Mouse (Mus musculus): ENCODE measurements around the gene Lce1d. TPM values are rescaled to one million over a fixed set of nuclear protein-coding genes. Genes with fewer than 3 reads are reported as not detected.
"Not testable (repeated sequence)": the region's sequence is repeated elsewhere in the genome, so short reads cannot be mapped to it uniquely, and the experiment has no call there.

The Lce1d gene
- not detected in 2 replicates for polyA plus RNA-seq (2015; fragmentation: Nextera tagmentation; extraction: Ambion mirVana)

DNA sequence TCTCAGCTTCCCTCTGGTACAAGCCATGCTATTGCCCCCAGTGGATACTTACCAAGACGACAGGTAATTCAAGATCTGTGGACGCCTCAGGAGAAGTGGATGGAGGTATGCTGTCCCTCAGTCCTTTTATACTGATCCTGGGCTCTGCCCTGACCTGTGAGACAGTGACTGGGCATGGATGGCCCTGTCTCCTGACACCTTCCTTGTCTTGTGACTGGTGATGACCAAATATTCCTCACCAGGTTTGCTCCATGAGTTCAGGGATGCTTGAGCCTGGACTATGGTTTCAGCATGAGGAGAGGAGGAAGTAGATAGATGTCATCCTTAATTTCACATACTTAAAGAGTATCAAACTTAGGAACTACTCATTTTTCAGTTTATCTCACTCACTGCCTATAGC, at the start of gene Lce1d:
Lce1d (minus strand) TSS at position 101 of the 400 bp plus-strand sequence.
- H3K9ac ChIP-seq (ENCODE audit: low read depth, low read length), result no peak within 1 kb of the TSS
- no peak for ATAC-seq (replicated peaks; ENCODE audit: low FRiP score, low read depth)
- TF ChIP-seq CTCF (IDR thresholded peaks at IDR 0.05; ENCODE audit: low read depth), result no peak
- H3K4me1 ChIP-seq (replicated peaks; ENCODE audit: insufficient read depth, low read length), result no peaks in the 10 kb centered on the region
- H3K4me3 ChIP-seq (replicated peaks; ENCODE audit: low read depth, low read length), result no peak within 1 kb of the TSS
- no peak for DNase-seq (ENCODE audit: low spot score)
- no peak within 1 kb of the TSS for H3K27ac ChIP-seq
- no peak within 1 kb of the TSS for H3K4me2 ChIP-seq (ENCODE audit: low read length)
- no peaks in the 10 kb centered on the region for H3K9me3 ChIP-seq (replicated peaks; ENCODE audit: low read length)
- H3K36me3 ChIP-seq (ENCODE audit: insufficient read depth, low read length), result no peaks in the 10 kb centered on the region
- H3K27me3 ChIP-seq (ENCODE audit: insufficient read depth, low read length), result no peaks in the 10 kb centered on the region
- WGBS, result 71% methylated on average over 2 of the region's 2 CpGs

DNA sequence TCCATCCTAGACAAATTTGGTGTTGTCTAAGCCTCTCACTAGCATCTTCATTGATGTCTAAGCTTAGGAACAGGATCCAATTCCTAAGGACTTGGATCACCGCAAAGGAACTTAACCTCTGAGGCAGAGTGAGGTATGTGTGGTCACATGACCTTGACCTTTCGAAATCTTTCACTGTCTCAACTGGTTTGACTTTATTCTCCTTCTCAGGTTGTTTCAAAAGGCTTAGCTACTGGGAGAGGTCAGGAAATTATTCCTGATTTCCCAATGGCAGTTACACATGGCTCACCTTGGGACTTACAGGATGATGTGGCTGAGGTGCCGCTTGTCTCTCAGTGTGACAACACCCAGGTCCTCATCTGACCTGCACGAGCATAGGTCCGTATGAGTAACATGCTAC, 35.6 kb upstream of the Lce1d start:
- H3K27ac ChIP-seq, result no peak overlapping the region
- DNase-seq (ENCODE audit: low spot score) (no peak), ATAC-seq (replicated peaks; ENCODE audit: low FRiP score, low read depth) (no peak)
- no peak overlapping the region for H3K4me2 ChIP-seq (ENCODE audit: low read length)
- no peaks in the 10 kb centered on the region for H3K27me3 ChIP-seq (ENCODE audit: insufficient read depth, low read length)
- 73% methylated on average over 5 of the region's 5 CpGs for WGBS
- no peak overlapping the region for H3K4me3 ChIP-seq (replicated peaks; ENCODE audit: low read depth, low read length)
- no peaks in the 10 kb centered on the region for H3K9me3 ChIP-seq (replicated peaks; ENCODE audit: low read length)
- no peaks in the 10 kb centered on the region for H3K4me1 ChIP-seq (replicated peaks; ENCODE audit: insufficient read depth, low read length)
- H3K36me3 ChIP-seq (ENCODE audit: insufficient read depth, low read length), result no peaks in the 10 kb centered on the region
- no peak overlapping the region for H3K9ac ChIP-seq (ENCODE audit: low read depth, low read length)
- TF ChIP-seq CTCF (IDR thresholded peaks at IDR 0.05; ENCODE audit: low read depth), result no peak

DNA sequence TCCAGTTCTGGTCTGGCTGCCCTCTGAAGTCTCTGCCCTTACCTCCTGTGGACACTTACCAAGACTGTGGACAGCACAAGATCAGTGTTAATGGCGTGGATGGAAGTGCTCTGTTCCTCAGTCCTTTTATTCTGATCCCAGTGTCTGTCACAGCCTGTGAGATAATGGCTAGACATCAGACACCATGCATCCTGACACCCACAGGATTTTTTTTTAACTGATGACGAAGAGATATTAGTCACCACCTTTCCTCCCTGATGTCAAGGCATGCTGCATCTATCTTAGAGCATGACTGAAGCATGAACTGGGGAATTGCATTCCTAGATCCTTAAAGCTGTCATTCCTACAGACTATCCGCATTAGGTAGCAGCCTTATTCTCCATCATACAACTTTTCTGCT, 33.2 kb upstream of the Lce1d start, which contains the start of gene Lce1f:
Lce1f (minus strand) TSS at position 101 of the 400 bp plus-strand sequence.
- H3K9me3 ChIP-seq (replicated peaks; ENCODE audit: low read length), result no peaks in the 10 kb centered on the region
- DNase-seq (ENCODE audit: low spot score) (no peak), ATAC-seq (replicated peaks; ENCODE audit: low FRiP score, low read depth) (no peak)
- H3K27me3 ChIP-seq (ENCODE audit: insufficient read depth, low read length), result no peaks in the 10 kb centered on the region
- H3K4me3 ChIP-seq (replicated peaks; ENCODE audit: low read depth, low read length), result no peak within 1 kb of the TSS
- H3K4me2 ChIP-seq (ENCODE audit: low read length), result no peak within 1 kb of the TSS
- no peaks in the 10 kb centered on the region for H3K4me1 ChIP-seq (replicated peaks; ENCODE audit: insufficient read depth, low read length)
- no peak within 1 kb of the TSS for H3K27ac ChIP-seq
- TF ChIP-seq CTCF (IDR thresholded peaks at IDR 0.05; ENCODE audit: low read depth), result no peak
- 58% methylated on average over 3 of the region's 3 CpGs for WGBS
- H3K9ac ChIP-seq (ENCODE audit: low read depth, low read length), result no peak within 1 kb of the TSS
- H3K36me3 ChIP-seq (ENCODE audit: insufficient read depth, low read length), result no peaks in the 10 kb centered on the region

DNA sequence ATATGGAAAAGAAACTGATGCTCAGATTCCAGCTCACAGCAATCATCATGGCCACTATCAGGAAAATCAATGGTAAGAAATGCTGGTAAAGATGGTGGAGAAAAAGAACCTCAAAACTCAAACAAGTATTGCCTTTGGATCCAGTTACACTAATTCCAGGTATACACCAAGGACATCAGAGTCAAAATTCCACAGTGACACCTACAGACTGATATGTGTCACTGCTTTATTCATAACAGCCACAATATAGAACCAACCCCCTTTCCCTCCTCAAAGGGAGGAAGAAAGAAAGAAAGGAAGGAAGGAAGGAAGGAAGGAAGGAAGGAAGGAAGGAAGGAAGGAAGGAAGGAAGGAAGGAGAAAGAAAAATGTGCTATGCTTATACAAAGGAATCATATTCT, 28.1 kb upstream of the Lce1d start:
- no peak overlapping the region for H3K9ac ChIP-seq (ENCODE audit: low read depth, low read length)
- no peaks in the 10 kb centered on the region for H3K36me3 ChIP-seq (ENCODE audit: insufficient read depth, low read length)
- ATAC-seq (replicated peaks; ENCODE audit: low FRiP score, low read depth), result no peak
- DNase-seq (ENCODE audit: low spot score), result no peak
- H3K27ac ChIP-seq, result no peak overlapping the region
- no peaks in the 10 kb centered on the region for H3K27me3 ChIP-seq (ENCODE audit: insufficient read depth, low read length)
- H3K4me3 ChIP-seq (replicated peaks; ENCODE audit: low read depth, low read length), result no peak overlapping the region
- no peaks in the 10 kb centered on the region for H3K4me1 ChIP-seq (replicated peaks; ENCODE audit: insufficient read depth, low read length)
- H3K9me3 ChIP-seq (replicated peaks; ENCODE audit: low read length), result no peaks in the 10 kb centered on the region
- H3K4me2 ChIP-seq (ENCODE audit: low read length), result no peak overlapping the region
- TF ChIP-seq CTCF (IDR thresholded peaks at IDR 0.05; ENCODE audit: low read depth), result peak; percentile 42; the same call in 1 of the 2 replicates

DNA sequence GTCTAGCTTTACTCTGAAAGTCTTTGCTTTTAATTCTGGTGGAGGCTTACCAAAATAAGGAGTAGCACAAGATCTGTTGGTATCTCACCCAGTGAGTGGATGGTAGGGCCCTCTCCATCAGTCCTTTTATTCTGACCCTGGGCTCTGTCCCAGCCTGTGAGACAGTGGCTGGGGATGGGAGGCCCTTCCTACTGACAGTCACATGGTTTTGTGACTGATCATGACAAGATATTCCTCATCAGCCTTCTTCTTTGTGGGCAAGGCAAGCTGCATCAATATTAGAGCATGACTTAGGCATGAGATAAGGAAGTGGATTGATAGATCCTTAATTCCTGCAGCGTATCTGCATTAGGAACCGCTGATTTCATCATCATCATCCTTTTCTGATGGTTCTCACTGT, 22.0 kb upstream of the Lce1d start, which contains the start of gene Lce1e:
Lce1e (minus strand) TSS at position 101 of the 400 bp plus-strand sequence.
- no peak within 1 kb of the TSS for H3K9ac ChIP-seq (ENCODE audit: low read depth, low read length)
- 92% methylated on average over 2 of the region's 2 CpGs for WGBS
- ATAC-seq (replicated peaks; ENCODE audit: low FRiP score, low read depth), result no peak
- no peaks in the 10 kb centered on the region for H3K27me3 ChIP-seq (ENCODE audit: insufficient read depth, low read length)
- no peak within 1 kb of the TSS for H3K27ac ChIP-seq
- TF ChIP-seq CTCF (IDR thresholded peaks at IDR 0.05; ENCODE audit: low read depth), result no peak
- H3K36me3 ChIP-seq (ENCODE audit: insufficient read depth, low read length), result no peaks in the 10 kb centered on the region
- no peak within 1 kb of the TSS for H3K4me3 ChIP-seq (replicated peaks; ENCODE audit: low read depth, low read length)
- no peaks in the 10 kb centered on the region for H3K9me3 ChIP-seq (replicated peaks; ENCODE audit: low read length)
- no peak for DNase-seq (ENCODE audit: low spot score)
- no peaks in the 10 kb centered on the region for H3K4me1 ChIP-seq (replicated peaks; ENCODE audit: insufficient read depth, low read length)
- H3K4me2 ChIP-seq (ENCODE audit: low read length), result no peak within 1 kb of the TSS

DNA sequence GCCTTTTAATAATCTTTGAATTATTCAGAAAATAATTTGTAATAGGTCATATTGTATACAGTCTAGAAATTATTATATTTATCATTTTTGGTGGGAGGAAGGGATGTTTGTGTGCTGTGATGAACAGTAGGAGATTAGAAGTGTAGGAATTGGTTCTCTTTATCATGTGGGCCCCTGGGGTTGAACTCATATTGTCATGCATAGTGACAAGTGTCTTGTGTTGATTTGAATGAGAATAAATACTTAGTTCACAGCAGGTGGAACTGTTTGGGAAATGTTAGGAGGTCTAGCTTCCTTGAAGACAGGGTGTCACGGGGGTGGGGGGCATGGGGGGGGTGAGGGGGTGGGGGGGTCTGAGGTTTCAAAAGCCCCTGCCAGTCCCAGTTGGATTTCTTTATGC, 7.6 kb upstream of the Lce1d start:
- ATAC-seq (replicated peaks; ENCODE audit: low FRiP score, low read depth) (no peak), DNase-seq (ENCODE audit: low spot score) (no peak)
- Histone ChIP-seq H3K27ac (no peak overlapping the region), H3K27me3 (ENCODE audit: insufficient read depth, low read length) (no peaks in the 10 kb centered on the region), H3K4me2 (ENCODE audit: low read length) (no peak overlapping the region), H3K4me1 (replicated peaks; ENCODE audit: insufficient read depth, low read length) (no peaks in the 10 kb centered on the region), H3K36me3 (ENCODE audit: insufficient read depth, low read length) (no peaks in the 10 kb centered on the region), H3K9ac (ENCODE audit: low read depth, low read length) (no peak overlapping the region), H3K9me3 (replicated peaks; ENCODE audit: low read length) (no peaks in the 10 kb centered on the region), H3K4me3 (replicated peaks; ENCODE audit: low read depth, low read length) (no peak overlapping the region)
- no peak for TF ChIP-seq CTCF (IDR thresholded peaks at IDR 0.05; ENCODE audit: low read depth)
- WGBS, result 9% methylated on average over 1 of the region's 1 CpGs

DNA sequence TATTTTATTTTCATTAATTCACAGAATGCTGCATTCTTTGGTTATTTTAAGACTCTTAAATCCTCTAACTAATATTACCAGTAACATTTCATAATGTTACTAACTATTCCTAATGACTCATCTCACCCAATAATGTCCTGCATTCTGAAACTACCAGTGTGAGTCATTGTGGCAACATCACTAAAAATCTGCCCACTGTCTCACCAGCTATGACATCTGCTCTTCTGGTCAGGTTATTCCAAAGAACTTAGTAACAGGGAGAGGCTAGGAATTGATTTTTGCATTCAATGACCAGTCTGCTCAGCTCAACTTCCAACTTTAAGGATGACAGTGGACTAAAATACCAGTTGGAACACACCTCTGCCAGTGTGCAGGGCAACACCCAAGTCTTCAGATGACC, 4.7 kb upstream of the Lce1d start:
- Histone ChIP-seq H3K27me3 (ENCODE audit: insufficient read depth, low read length) (no peaks in the 10 kb centered on the region), H3K4me3 (replicated peaks; ENCODE audit: low read depth, low read length) (no peak overlapping the region), H3K36me3 (ENCODE audit: insufficient read depth, low read length) (no peaks in the 10 kb centered on the region), H3K4me2 (ENCODE audit: low read length) (no peak overlapping the region), H3K27ac (no peak overlapping the region), H3K9ac (ENCODE audit: low read depth, low read length) (no peak overlapping the region), H3K4me1 (replicated peaks; ENCODE audit: insufficient read depth, low read length) (no peaks in the 10 kb centered on the region), H3K9me3 (replicated peaks; ENCODE audit: low read length) (no peaks in the 10 kb centered on the region)
- TF ChIP-seq CTCF (IDR thresholded peaks at IDR 0.05; ENCODE audit: low read depth), result no peak
- DNase-seq (ENCODE audit: low spot score), result no peak
- no peak for ATAC-seq (replicated peaks; ENCODE audit: low FRiP score, low read depth)

DNA sequence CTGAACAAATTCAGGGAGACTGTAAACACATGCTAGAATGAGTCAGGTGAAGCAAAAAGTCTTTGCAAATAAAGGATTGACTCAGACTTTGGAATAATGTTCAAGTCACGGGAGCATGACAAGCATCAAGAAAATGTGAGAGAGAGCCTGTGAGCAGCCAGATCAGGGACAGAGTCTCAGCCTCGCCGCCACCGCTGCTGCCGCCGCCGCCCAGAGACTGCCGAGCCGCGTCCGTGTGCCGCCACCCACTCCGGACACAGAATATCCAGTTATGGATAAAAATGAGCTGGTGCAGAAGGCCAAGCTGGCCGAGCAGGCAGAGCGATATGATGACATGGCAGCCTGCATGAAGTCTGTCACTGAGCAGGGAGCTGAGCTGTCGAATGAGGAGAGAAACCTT, 2.1 kb upstream of the Lce1d start:
- H3K9ac ChIP-seq (ENCODE audit: low read depth, low read length); H3K4me3 ChIP-seq (replicated peaks; ENCODE audit: low read depth, low read length); H3K4me2 ChIP-seq (ENCODE audit: low read length); H3K36me3 ChIP-seq (ENCODE audit: insufficient read depth, low read length); H3K4me1 ChIP-seq (replicated peaks; ENCODE audit: insufficient read depth, low read length); H3K9me3 ChIP-seq (replicated peaks; ENCODE audit: low read length); DNase-seq (ENCODE audit: low spot score); ATAC-seq (replicated peaks; ENCODE audit: low FRiP score, low read depth); H3K27me3 ChIP-seq (ENCODE audit: insufficient read depth, low read length); H3K27ac ChIP-seq: not testable (repeated sequence)
- 81% methylated on average over 16 of the region's 16 CpGs for WGBS

Measured in kidney, postnatal 0 days (tissue).